Mouse (Mus musculus) ES-E14 (cell line): ENCODE measurements around the gene Chrnd. TPM values are rescaled to one million over a fixed set of nuclear protein-coding genes. Genes with fewer than 3 reads are reported as not detected.

Experiments used
- DNase-seq: peaks from one replicate; pipeline ENCODE4 v3.0.0-alpha.2; 2013; ENCODE audit warnings: low read depth, low spot score
- H3K27ac ChIP-seq: 2 replicates; pipeline ENCODE4 v1.5.1; 2012; ENCODE audit warnings: low read depth, mild to moderate bottlenecking, low read length, moderate library complexity, mixed read lengths; ENCODE audit not compliant: poor library complexity, insufficient read depth, severe bottlenecking
- H3K36me3 ChIP-seq: 2 replicates; pipeline ENCODE4 v1.6.1; 2012; ENCODE audit warnings: mild to moderate bottlenecking, low read length, moderate library complexity, mixed read lengths; ENCODE audit not compliant: control insufficient read depth, poor library complexity, insufficient read depth, severe bottlenecking
- H3K4me1 ChIP-seq, 2 experiments: fragments of 150-350 bp in 1 of 2; sonication (generic) in 1 of 2; 2 replicates each; pipeline ENCODE4 v1.6.1; 2012; ENCODE audit warnings: low read length in 2 of 2, mild to moderate bottlenecking in 1 of 2, mixed read lengths in 1 of 2; ENCODE audit not compliant: control insufficient read depth in 2 of 2, insufficient read depth in 2 of 2, poor library complexity in 1 of 2
- H3K4me3 ChIP-seq, 2 experiments: fragments of 150-350 bp in 1 of 2; sonication (generic) in 1 of 2; 2 replicates each; pipeline ENCODE4 v1.5.1; 2012; ENCODE audit warnings: low read length in 2 of 2, low read depth in 1 of 2, mild to moderate bottlenecking in 1 of 2, mixed read lengths in 1 of 2; ENCODE audit not compliant: insufficient read depth in 1 of 2, poor library complexity in 1 of 2, severe bottlenecking in 1 of 2
- H3K9ac ChIP-seq: 2 replicates; pipeline ENCODE4 v1.6.1; 2012; ENCODE audit warnings: low read depth, mild to moderate bottlenecking, low read length, mixed read lengths; ENCODE audit not compliant: poor library complexity, insufficient read depth, severe bottlenecking
- H3K9me3 ChIP-seq: fragments of 150-350 bp; sonication (generic); 2 replicates; pipeline ENCODE4 v1.6.1; 2012; ENCODE audit warnings: low read depth, mild to moderate bottlenecking, low read length; ENCODE audit not compliant: control insufficient read depth, insufficient read depth
- CHD2 ChIP-seq: IDR thresholded peaks from 2 replicates; pipeline ENCODE4 v1.6.1; 2014; ENCODE audit warnings: mild to moderate bottlenecking, low read depth, low read length, inconsistent platforms
- HCFC1 ChIP-seq: IDR thresholded peaks from 2 replicates; pipeline ENCODE4 v1.6.1; 2012; ENCODE audit warnings: low read length, inconsistent platforms, borderline replicate concordance; ENCODE audit not compliant: insufficient read depth
- MAFK ChIP-seq: IDR thresholded peaks from 2 replicates; pipeline ENCODE4 v1.6.1; 2014; ENCODE audit warnings: mild to moderate bottlenecking, low read depth, low read length, inconsistent platforms; ENCODE audit not compliant: insufficient read depth
- ZC3H11A ChIP-seq: IDR thresholded peaks from 2 replicates; pipeline ENCODE4 v1.6.1; 2012; ENCODE audit warnings: low read depth, mild to moderate bottlenecking, inconsistent platforms, low read length, borderline replicate concordance
- ZNF384 ChIP-seq: IDR thresholded peaks from 2 replicates; pipeline ENCODE4 v1.6.1; 2012; ENCODE audit warnings: low read depth, low read length, inconsistent platforms
- in situ Hi-C, 2 experiments: fragments of 600-800 bp; cut with MboI; formaldehyde crosslinking; loops; one replicate each; pipeline ENCODE4 v1.15.1; 2025; ENCODE audit warnings: low sequenced_read_pairs in 2 of 2, inconsistent platforms in 1 of 2; ENCODE audit not compliant: unreplicated experiment in 2 of 2
- total RNA-seq: library from RNA; depleted of rRNA; stranded (reverse); fragments of 300-350 nt; gene quantifications from 2 replicates; pipeline ENCODE4 v1.2.3, GENCODE M21; 2012

The Chrnd gene
- total RNA-seq, 1 experiment: 0.13 TPM

DNA sequence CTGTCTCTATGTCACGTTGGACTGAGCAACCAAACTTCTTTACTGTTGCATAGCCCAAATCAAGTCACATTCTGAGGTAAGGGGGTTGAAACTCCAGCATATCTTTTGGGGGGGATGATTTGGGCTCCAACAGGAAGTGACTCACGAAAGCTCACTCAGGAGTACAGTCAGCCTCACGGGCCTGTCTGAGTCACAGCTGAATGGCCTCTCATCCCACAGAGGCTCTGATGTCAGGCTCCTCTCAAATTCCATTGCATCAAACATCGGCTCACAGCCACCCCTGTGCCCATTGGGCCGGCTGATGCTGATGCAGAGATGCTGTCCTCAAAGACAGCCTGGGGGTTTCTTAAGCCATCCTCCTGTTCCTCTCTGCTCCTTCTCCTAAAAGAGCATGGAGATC is 9.5 kb upstream of the Chrnd start:
- Histone ChIP-seq H3K36me3 (no peaks in the 10 kb centered on the region), H3K9me3 (no peaks in the 10 kb centered on the region), H3K9ac (no peak overlapping the region), H3K4me3 (no peak overlapping the region), H3K27ac (no peak overlapping the region), H3K4me1 (peaks cover 3 to 16% of the 10 kb centered on the region in 2 experiments; a peak in 3 of 4 replicates)
- TF ChIP-seq ZC3H11A (no peak), CHD2 (no peak), MAFK (no peak), ZNF384 (no peak), HCFC1 (no peak)
- no peak for DNase-seq
- in situ Hi-C loops: no loop called here

DNA sequence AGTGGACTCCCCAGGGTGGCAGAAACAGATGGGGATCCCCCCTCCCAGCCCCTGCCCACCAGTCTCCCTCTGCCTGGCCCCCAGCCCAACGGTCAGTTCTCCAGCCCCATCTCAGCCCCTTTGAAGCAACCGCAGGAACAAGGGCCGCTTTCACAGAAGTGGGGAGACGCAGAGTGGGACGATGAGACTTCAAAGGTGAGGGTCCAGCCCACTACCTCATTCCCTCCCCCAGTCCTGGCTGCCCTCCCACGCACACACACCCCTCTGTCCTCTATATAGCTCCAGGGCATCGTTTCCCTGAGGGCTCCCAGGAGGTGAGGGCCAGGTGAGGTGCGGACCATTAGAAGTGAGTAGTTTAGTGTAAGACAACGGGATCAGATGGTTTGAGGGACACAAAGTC is 7.4 kb upstream of the Chrnd start, which contains the start of gene Prss56:
TSS of gene Prss56 (plus strand) at position 301 of the 400 bp plus-strand sequence.
- TF ChIP-seq HCFC1 (no peak), ZNF384 (no peak), ZC3H11A (no peak), CHD2 (no peak), MAFK (no peak)
- DNase-seq: no peak
- in situ Hi-C loops: no loop called here
- peak within 1 kb of the TSS; percentile 26 to 45; a peak in 2 of 4 replicates for H3K4me3 ChIP-seq
- no peak within 1 kb of the TSS for H3K9ac ChIP-seq
- H3K36me3 ChIP-seq: no peaks in the 10 kb centered on the region
- H3K27ac ChIP-seq: no peak within 1 kb of the TSS
- H3K4me1 ChIP-seq: peaks cover 2 to 15% of the 10 kb centered on the region in 2 experiments; a peak in 3 of 4 replicates
- no peaks in the 10 kb centered on the region for H3K9me3 ChIP-seq

DNA sequence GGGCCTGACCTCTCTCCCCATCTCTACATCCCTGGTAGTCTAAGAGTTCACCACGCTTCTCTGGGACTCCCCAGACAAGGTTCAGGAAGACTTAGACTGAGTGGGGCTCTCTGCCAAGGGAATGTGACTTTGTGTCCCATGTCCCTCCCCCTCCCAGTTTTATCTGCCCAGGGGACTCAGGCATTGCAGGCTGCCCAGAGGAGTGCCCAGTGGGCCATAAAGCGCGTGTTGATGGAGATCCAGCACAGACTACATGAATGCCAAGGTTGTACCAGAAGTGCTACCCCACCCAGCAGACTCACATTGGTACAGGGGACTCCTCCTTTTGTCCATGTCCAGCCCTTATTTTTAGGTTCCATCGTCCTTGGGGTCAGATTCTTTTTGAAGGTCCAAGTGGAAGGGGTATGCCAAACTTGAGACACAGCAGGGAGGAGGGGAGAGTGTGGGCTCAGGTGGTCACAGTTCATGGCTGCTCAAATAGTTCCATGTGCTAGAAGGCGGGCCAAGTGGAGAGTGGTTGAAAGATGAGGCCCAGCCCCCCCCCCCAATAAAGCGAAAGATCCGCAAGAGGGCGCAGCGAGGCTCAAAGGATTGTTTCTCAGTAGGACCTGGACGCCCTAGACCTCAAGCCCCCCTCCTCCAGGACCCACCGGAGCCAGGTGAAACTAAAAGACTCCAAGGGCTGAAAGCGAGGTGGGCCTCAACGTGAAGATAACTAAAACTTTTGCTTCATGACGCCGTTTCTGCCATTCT is 6.2 kb upstream of the Chrnd start:
- Histone ChIP-seq H3K27ac (no peak overlapping the region), H3K9me3 (no peaks in the 10 kb centered on the region), H3K4me3 (peak overlapping the region in 1 of 2 experiments; percentile 8; a peak in 1 of 4 replicates), H3K4me1 (peaks cover 2 to 15% of the 10 kb centered on the region in 2 experiments; a peak in 3 of 4 replicates), H3K9ac (no peak overlapping the region), H3K36me3 (no peaks in the 10 kb centered on the region)
- TF ChIP-seq ZNF384 (no peak), HCFC1 (no peak), MAFK (no peak), ZC3H11A (no peak), CHD2 (no peak)
- in situ Hi-C loops: no loop called here
- no peak for DNase-seq

DNA sequence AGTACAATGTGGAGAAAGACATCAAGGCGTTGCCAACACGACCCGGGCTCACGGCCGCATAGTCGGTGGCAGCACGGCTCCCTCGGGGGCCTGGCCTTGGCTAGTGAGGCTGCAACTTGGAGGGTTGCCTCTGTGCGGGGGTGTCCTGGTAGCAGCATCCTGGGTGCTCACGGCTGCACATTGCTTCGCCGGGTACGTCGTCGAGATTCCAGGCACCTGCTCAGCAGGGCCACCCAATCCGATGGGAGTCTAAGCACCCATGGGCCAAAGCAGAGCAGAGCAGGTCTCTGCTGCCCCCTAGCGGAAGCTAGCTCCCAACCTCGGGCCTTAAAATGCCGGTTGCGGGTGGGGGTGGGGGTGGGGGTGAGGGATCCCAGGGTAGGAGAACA is 5.7 kb upstream of the Chrnd start:
- peak; percentile 79 for DNase-seq
- Histone ChIP-seq H3K4me1 (peaks cover 2 to 15% of the 10 kb centered on the region in 2 experiments; a peak in 3 of 4 replicates), H3K9me3 (no peaks in the 10 kb centered on the region), H3K36me3 (no peaks in the 10 kb centered on the region), H3K9ac (no peak overlapping the region), H3K27ac (no peak overlapping the region), H3K4me3 (peak overlapping the region in 1 of 2 experiments; percentile 8; a peak in 1 of 4 replicates)
- TF ChIP-seq ZNF384: no peak
- no peak for TF ChIP-seq MAFK
- no peak for TF ChIP-seq CHD2
- no peak for TF ChIP-seq ZC3H11A
- TF ChIP-seq HCFC1: no peak
- in situ Hi-C loops: no loop called here
